Mouse (Mus musculus): ENCODE results near the gene Nr2c2.
"Not testable (repeated sequence)": the region's sequence is repeated elsewhere in the genome, so short reads cannot be mapped to it uniquely, and the experiment has no call there.

Nr2c2 gene
- long read RNA-seq, experiment 1, partial matches to known transcripts = 0 of 7 reads
- long read RNA-seq, experiment 1, other reads (novel, unspliced or antisense) = 7 of 7 reads
- long read RNA-seq, experiment 2, partial matches to known transcripts = 2 of 7 reads
- long read RNA-seq, experiment 2, other reads (novel, unspliced or antisense) = 5 of 7 reads

DNA sequence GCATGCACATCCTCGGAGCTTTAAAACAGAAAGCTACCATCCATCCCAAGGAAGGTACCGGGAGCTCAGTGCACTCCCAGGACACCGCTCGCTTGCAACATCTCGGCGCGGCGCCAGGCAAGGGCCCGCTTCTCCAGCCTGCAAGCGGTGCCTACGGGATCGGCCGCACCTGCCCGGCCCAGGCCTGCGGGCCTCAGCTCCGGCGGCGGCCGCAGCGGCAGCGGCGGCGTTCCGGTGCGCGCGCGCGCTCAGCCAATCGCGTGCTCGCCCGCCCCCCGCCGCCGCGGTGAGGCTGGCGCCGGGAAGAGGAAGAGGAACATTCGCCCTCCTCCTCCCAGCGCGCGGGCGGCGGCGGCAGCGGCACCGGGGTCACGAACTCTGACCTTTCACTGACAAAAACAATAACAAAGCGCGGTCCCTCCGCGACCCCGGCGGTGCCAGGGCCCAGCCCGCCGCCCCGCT lies at the start of gene Nr2c2:
TSS of gene Nr2c2 (plus strand) at position 261 of the 462 bp plus-strand sequence.
- intact Hi-C loops (cut with DNase I) = loop anchor here (5.0 kb wide), 1 partner anchor 56 kb away; no protein-coding TSS in a partner anchor

DNA sequence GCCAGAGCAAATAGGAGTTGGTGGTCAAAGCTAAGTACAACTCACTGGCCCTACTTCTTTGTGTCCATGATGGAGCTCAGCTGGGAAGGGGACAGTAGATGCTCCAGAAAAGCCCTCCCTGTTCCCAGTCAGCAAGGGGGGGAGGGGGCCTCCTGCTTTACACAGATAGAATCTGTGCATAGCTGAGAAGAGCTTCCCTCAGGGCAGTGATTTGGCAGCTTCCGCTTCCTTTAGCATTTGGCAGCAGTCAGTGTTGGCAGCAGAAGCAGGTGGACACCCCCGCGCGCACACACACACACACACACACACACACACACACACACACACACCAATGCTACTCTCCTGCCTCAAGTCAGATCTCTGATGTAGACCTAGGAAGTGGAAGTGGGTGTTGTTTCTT lies 49.1 kb upstream of the Nr2c2 start:
- intact Hi-C loops (cut with DNase I) = no loop called here

- intact Hi-C loops (cut with DNase I) = no loop called here
These were observed 48.3 kb upstream of the Nr2c2 start for GRCm38 (mm10) chr6:92042850-92043249.

GRCm38 (mm10) chr6:92057768-92058167 lies 33.4 kb upstream of the Nr2c2 start:
- intact Hi-C loops (cut with DNase I) = no loop called here

DNA sequence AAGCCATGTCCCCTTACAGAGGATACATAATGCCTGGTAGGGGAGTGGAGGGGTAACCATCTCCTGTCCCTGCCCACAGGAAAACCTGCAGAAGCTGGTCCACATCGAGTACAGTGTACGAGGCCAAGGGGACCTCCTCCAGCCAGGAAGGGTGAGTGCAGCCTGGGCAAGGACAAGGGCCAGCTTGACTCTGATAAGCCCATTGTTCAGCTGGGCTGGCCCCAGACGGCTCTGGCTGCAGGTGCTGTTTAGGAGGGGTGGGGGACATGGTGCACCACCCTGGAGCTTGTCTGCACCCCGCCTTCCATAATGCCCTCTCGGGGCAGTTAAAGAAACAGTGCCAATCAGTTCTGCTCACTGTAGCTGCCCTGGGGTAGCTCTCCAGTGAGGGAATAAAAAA lies 29.5 kb upstream of the Nr2c2 start:
- intact Hi-C loops (cut with DNase I) = loop anchor here (10.0 kb wide), 2 partner anchors 487 to 537 kb away; no protein-coding TSS in a partner anchor

DNA sequence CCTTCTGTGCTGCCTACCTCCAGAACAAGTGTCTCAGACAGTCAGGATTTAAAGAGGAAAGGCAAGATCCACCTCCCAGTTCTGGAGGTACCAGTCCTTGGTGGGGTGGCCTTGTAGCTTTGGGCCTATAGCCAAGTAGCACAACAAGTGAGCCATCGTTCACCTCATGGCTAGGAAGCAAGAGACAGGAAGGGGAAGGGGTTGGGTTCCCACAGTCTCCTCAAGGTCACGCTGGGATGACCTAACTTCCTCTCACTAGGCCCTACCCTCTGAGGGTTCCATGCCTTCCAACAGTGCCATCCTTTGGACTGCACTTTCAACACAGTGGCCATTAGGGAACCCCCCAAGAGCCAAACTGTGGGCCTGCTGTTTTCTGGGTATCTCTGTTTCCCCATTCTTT lies 27.7 kb upstream of the Nr2c2 start:
- intact Hi-C loops (cut with DNase I) = loop anchor here (10.0 kb wide), 2 partner anchors 489 to 539 kb away; no protein-coding TSS in a partner anchor

DNA sequence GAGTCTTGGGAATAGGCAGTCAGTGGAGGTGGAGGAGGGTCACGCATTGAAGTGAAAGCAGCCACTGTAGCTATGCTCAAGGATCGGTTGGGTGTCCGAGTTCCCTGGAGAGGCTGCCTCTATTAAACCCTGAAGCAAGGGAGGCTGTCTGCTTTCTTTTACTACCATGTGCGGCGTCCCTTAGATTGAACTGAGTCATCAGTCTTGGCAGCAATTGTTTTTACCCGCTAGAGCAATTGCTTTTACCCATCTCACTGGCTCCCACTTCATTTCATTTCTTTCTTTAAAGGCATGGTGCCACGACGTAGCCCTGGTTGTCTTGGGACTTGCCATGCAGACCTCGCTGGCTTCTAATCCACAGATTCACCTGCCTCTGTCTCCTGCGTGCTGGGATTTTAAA lies 27.1 kb upstream of the Nr2c2 start:
- intact Hi-C loops (cut with DNase I) = loop anchor here (10.0 kb wide), 2 partner anchors 489 to 539 kb away; no protein-coding TSS in a partner anchor

- intact Hi-C loops (cut with DNase I) = loop anchor here (1.0 to 10.0 kb wide), 4 partner anchors 165 to 541 kb away; no protein-coding TSS in a partner anchor
These were observed 25.3 kb upstream of the Nr2c2 start for GRCm38 (mm10) chr6:92065721-92066496.

DNA sequence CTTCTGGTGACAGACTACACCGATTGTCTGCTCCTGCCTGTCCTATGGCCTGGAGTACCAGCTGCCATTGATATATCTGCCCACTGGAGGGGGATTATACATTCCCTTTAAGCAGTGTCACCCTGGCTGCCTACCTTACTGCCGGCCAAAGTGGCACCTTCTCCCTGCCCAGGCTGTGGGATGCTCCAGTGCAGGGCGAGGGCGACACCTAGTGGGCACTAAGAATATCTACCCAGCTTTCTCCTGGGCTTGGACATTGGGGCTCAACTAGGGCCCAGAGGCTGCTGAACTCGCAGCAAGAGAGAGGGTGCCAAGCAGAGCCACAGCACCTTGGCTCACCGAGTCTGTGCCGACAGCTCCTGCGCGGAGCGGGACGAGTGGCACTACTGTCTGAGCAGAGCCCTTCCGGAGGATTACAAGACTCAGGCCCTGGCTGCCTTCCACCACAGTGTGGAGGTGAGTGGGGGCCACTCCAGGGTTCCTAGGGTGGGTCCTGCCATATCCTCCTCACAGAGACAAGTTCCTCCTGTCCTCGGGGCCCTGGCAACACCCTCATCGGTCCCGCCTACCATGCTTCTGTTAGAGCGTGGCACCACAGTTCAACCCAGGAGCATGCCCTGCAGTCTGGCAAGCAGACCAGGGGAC lies 23.9 kb upstream of the Nr2c2 start:
- intact Hi-C loops (cut with DNase I) = loop anchor here (2.0 to 10.0 kb wide), 3 partner anchors 290 to 542 kb away; no protein-coding TSS in a partner anchor

DNA sequence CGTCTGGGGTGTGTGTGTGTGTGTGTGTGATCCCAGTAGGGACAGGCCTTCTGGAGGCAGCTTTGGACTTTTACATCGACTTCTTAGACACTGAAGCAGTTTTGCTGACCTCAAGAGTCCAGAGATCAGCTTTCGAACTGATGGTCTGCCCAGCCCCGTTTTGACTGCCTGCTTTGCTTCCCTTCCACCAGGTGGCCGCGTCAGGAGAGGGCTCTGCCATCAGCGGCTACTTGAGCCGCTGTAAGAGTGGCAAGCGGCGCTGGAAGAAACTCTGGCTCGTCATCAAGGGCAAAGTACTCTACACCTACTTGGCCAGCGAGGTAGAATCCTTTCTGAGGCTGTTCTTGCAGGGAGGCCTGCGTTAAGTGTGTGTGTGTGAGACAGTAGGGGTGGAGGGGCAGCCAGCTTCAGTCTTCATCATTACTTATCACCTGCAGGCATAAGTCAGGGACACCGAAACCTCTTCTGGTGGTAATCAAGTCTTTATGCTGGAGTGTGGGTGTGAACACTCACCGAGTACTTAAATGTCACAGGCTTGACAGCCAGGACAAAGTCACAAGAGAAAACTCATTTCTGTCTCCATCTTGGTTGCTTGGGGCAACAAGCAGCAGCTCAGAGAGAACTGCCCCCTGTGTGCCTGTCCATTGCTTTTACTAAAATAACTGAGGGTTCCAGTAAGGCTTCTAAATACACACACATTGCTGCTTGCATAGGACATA lies 19.9 kb upstream of the Nr2c2 start:
- intact Hi-C loops (cut with DNase I) = no loop called here

DNA sequence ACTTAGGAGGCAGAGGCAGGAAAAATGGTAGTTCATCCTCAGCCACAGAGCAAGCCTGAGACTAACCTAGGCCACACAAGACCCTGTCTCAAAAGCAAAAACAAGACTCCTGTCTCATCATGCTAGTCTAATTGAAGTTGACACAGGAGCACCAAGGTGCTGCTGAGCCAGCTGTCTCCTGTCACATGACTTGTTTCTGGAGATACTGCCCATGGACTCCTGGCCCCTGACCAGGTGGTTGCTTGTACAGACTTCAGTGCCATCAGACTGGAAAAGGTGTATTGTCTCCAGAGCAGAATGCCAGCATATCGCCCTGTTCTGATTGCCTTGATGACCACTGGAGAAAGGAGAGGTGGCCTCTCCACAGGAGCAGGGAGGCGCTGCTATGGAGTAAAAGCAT lies 10.5 kb upstream of the Nr2c2 start:
- intact Hi-C loops (cut with DNase I) = no loop called here

- intact Hi-C loops (cut with DNase I) = no loop called here
These were observed 8.4 kb upstream of the Nr2c2 start for GRCm38 (mm10) chr6:92082756-92083155.

- intact Hi-C loops (cut with DNase I) = no loop called here
These were observed 6.3 kb upstream of the Nr2c2 start for GRCm38 (mm10) chr6:92084932-92085331.

DNA sequence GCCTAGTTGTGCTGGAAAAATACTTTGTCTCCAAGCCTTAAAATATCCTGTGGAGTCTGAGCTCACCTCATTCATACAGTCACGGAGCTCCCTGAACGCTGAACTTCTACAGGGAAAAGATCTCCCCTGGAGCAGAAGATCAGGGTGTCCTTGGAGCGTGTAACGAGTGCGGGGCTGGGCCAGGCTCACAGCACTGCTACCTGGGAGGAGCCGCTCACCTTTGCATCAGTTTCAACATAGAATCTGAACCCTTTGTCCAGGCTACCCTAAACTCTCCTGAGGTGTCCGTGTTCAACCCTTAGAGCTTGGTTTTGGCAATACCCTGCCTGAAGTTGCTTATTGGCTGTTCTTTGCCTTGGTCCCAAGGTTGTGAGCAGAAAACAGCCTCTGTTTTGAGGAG lies 2.0 kb upstream of the Nr2c2 start:
- intact Hi-C loops (cut with DNase I) = not testable (repeated sequence)

DNA sequence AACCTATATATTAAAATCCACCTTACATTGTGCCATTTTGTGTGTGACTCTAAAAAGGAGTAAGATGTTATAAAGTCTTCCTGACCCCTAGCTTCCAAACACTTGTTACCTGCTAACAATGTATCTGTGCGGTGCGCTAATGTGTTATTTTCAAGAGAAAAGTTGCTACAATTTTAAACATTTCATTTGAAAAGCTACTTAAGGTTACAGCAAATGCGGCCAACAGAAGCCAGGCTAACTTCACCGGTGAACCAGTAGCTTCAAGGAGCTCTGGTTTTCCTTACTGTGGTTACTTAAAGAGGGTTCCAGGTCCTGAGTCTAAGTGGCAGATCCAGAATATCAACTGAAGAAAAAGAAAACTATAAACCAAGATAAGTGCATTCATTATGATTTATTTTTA lies 1.2 kb upstream of the Nr2c2 start:
- intact Hi-C loops (cut with DNase I) = loop anchor here (5.0 kb wide), 1 partner anchor 57 kb away; no protein-coding TSS in a partner anchor

- intact Hi-C loops (cut with DNase I) = loop anchor here (5.0 kb wide), 1 partner anchor 57 kb away; no protein-coding TSS in a partner anchor
These were observed 693 bp upstream of the Nr2c2 start for GRCm38 (mm10) chr6:92090497-92090896.

GRCm38 (mm10) chr6:92091767-92092489 lies 738 bp downstream of the Nr2c2 start:
- intact Hi-C loops (cut with DNase I) = loop anchor here (5.0 kb wide), 1 partner anchor 55 kb away; no protein-coding TSS in a partner anchor

- intact Hi-C loops (cut with DNase I) = loop anchor here (5.0 kb wide), 1 partner anchor 55 kb away; no protein-coding TSS in a partner anchor
These were observed 1.5 kb downstream of the Nr2c2 start for GRCm38 (mm10) chr6:92092737-92093136.

DNA sequence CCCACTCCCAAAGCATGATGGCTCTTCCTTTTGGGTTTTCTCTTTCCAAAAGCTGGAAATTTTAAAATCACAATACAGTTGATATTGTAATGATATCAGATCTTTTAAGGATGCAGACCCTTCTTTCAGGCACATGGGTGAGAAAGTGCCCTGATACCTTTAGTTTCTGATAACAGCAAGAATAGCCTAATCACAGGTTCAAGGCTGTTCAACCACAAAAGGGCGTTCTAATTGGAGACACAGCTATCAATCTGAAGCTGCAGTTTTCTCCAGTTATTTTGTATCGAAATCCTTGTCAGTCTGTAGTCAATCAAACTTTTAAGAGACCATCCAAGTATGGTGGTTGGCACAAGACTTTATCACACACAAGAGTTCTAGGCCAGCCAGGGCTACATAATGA lies 2.7 kb downstream of the Nr2c2 start:
- intact Hi-C loops (cut with DNase I) = loop anchor here (5.0 kb wide), 1 partner anchor 53 kb away; no protein-coding TSS in a partner anchor

GRCm38 (mm10) chr6:92100679-92101360 lies 9.6 kb downstream of the Nr2c2 start:
- intact Hi-C loops (cut with DNase I) = no loop called here

All from adrenal gland (tissue).